Mouse (Mus musculus) neural tube, embryonic 13.5 days (tissue): ENCODE measurements at regions not wholly inside any gene's neighbourhood (a gene's known extent, or its start where the extent isn't known, plus 50 kb on each side); places are given as distances from the start of the nearest gene placed in this dataset.
A peak's percentile ranks its signal among the peaks of the same experiment; 100 is the strongest.
"Not testable (repeated sequence)": the region's sequence is repeated elsewhere in the genome, so short reads cannot be mapped to it uniquely, and the experiment has no call there.

Experiments used
- ATAC-seq: fragments of 200-750 bp; cut with Nextera tagmentation; 2 replicates; pipeline ENCODE4 v1.8.0; 2017; ENCODE audit warnings: low read depth, mild to moderate bottlenecking, moderate TSS enrichment, moderate library complexity
- H3K27ac ChIP-seq: fragments of 300-500 bp; sonication (generic); replicated peaks from 2 replicates; pipeline ENCODE4 v1.5.1; 2015; ENCODE audit warnings: moderate library complexity, mild to moderate bottlenecking, inconsistent platforms
- H3K27me3 ChIP-seq: fragments of 300-500 bp; sonication (generic); 2 replicates; pipeline ENCODE4 v1.6.1; 2015; ENCODE audit warnings: mild to moderate bottlenecking, inconsistent platforms
- H3K36me3 ChIP-seq: fragments of 300-500 bp; sonication (generic); 2 replicates; pipeline ENCODE4 v1.6.1; 2015; ENCODE audit warnings: mild to moderate bottlenecking, inconsistent platforms
- H3K4me1 ChIP-seq: fragments of 300-500 bp; sonication (generic); replicated peaks from 2 replicates; pipeline ENCODE4 v1.6.1; 2015; ENCODE audit warnings: inconsistent platforms
- H3K4me2 ChIP-seq: fragments of 300-500 bp; sonication (generic); 2 replicates; pipeline ENCODE4 v1.6.1; 2015; ENCODE audit warnings: inconsistent platforms, mild to moderate bottlenecking, moderate library complexity
- H3K4me3 ChIP-seq: fragments of 300-500 bp; sonication (generic); 2 replicates; pipeline ENCODE4 v1.5.1; 2015; ENCODE audit warnings: mild to moderate bottlenecking, inconsistent platforms
- H3K9ac ChIP-seq: fragments of 300-500 bp; sonication (generic); 2 replicates; pipeline ENCODE4 v1.6.1; 2015; ENCODE audit warnings: moderate library complexity, mild to moderate bottlenecking, inconsistent platforms
- H3K9me3 ChIP-seq: fragments of 300-500 bp; sonication (generic); 2 replicates; pipeline ENCODE4 v1.6.1; 2016; ENCODE audit warnings: inconsistent platforms
- WGBS: fragments of 180-500 bp; shearing (Covaris S2); methylation state at CpG from one replicate; pipeline ENCODE4 v1.1.7; 2015; 5-methylcytosine and 5-hydroxymethylcytosine counted together

DNA sequence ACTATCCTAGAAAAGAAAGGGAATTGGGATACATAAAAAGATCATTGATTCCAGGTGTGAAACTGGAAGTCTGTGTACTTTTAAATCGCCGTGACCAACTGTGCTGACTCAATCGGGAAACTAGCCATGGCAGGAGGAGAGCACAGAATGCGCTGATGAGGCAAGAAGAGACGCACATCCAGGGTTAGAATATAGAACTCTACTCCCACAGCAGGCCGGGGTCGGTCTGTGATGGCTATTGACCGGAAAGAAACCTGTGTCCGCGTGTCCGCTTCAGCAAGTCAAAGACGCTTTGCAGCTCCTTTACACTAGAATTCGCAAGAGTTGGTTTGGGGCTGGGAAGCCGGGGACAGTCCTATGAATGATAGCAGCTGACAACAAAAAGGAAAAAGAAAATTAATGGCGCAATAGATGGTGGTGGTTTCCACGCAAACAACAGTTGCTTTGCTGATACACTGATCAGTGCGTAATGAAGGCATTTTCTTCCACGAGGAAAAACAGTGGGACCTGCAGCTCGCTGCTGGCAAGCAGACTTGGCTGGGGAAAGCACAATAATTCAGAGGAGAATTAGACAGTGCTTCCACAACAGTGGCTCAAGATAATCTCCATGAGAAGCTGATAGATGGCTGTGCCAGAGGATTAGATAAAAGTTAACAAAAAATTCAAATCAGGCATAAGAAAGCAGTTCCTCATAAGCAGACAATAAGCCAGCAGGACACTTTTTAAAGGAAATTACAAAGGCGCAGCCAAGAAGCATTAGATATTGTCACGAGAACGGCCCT is 1029.8 kb downstream of the Defb40 start:
- 0 out of 2 replicates have a peak overlapping the region, but pooled peaks have one; percentile 8 for H3K9ac ChIP-seq

DNA sequence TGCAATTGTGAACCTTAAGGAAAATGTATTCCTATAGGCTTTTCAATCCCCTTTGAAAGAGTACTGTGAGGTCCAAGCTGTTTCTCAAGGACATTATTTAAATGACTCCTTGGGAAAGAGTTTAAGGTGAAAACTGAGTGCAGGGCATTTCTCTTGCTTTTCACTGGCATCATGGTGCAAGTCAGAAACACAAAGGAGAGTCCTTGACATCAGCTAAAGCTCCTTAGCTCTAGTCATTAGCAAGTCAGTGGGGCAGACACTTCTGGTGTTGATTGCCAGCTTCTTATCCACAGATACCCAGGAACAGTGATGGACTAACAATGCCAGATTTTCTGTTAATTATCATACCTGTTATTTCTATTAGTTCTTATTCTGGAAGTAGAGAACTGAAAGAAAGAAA is 1043.4 kb downstream of the Defb40 start:
- Histone ChIP-seq H3K4me2 (no peak overlapping the region), H3K9ac (no peak overlapping the region), H3K36me3 (no peaks in the 10 kb centered on the region), H3K27me3 (no peaks in the 10 kb centered on the region), H3K27ac (no peak overlapping the region), H3K4me3 (no peak overlapping the region), H3K4me1 (no peaks in the 10 kb centered on the region), H3K9me3 (no peaks in the 10 kb centered on the region)
- ATAC-seq: no peak

More for the DNA sequence above, 1029.8 kb downstream of the Defb40 start:
- 0 out of 2 replicates have a peak overlapping the region, but pooled peaks have one; percentile 9 for H3K27ac ChIP-seq
- no peaks in the 10 kb centered on the region for H3K9me3 ChIP-seq
- peaks cover 14% of the 10 kb centered on the region for H3K4me1 ChIP-seq
- H3K4me2 ChIP-seq: peak overlapping the region; percentile 47
- WGBS: 45% methylated on average over 22 of the region's 22 CpGs
- H3K27me3 ChIP-seq: no peaks in the 10 kb centered on the region
- H3K36me3 ChIP-seq: no peaks in the 10 kb centered on the region
- peak overlapping the region; percentile 10; the same call in 1 of the 2 replicates for H3K4me3 ChIP-seq
- ATAC-seq: peak; percentile 53

DNA sequence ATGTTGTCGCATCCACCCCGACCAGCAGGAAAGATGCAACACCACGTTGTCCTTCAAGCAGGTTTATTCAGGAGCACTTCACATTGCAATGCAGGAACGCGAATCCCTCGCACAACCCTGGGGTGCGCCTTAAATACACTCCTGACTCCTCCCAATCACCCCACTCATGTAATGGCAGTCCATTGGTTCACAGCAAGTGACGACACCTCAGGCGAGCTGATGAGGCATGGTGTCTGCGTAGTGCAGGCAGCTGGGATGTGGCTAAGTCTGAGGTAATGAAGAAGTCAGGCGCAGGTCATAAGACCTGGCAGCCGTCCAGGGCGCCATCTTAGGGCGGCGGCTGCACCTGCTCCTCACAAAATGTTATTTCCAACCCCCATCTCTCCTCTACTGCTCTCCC is 1068.7 kb downstream of the Defb40 start:
- no peak overlapping the region for H3K4me2 ChIP-seq
- H3K9me3 ChIP-seq: no peaks in the 10 kb centered on the region
- H3K27me3 ChIP-seq: peaks cover 6% of the 10 kb centered on the region; the same call in 1 of the 2 replicates
- 91% methylated on average over 15 of the region's 15 CpGs for WGBS
- no peak overlapping the region for H3K9ac ChIP-seq
- H3K27ac ChIP-seq: no peak overlapping the region
- H3K4me1 ChIP-seq: no peaks in the 10 kb centered on the region
- ATAC-seq: no peak
- H3K36me3 ChIP-seq: no peaks in the 10 kb centered on the region
- H3K4me3 ChIP-seq: no peak overlapping the region

DNA sequence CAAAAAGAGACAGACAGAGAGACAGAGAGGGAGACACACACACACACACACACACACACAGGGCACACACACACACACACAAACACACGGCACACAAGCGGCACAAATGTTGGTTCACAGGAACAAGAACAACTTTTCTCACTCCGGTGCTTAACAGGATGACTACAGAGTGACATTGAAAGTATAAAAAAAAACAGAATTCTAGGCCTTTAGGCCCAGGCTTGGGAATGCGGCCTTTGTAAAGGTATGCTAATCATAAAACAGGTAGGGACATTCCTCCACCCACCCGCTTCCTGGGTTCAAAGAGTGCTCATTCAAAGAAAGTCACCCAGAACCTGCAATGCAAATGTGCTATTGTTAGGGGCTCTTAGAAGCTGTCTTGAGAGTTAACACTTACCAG is 1089.5 kb downstream of the Defb40 start:
- H3K27ac ChIP-seq, H3K36me3 ChIP-seq, ATAC-seq, H3K4me1 ChIP-seq, H3K9ac ChIP-seq, H3K4me2 ChIP-seq, H3K4me3 ChIP-seq, H3K27me3 ChIP-seq, H3K9me3 ChIP-seq: not testable (repeated sequence)
- WGBS: 71% methylated on average over 5 of the region's 5 CpGs

DNA sequence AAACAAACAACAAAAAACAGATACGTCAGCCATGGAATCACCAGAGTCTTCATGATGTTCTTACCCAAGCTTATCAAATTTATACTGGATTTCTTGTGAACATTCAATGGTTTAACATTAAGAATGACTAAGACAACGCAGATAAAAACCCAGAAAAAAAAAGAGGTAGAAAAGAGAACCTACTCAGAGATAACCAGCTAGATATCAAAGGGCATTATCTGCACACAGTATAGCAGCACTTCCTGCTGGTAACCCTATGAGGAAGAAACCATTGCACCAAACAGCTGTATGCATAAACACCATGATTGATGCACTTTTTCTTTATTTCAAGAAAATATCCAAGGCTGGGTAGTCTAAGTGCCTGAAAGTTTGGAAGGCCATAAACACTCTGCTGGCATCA is 1114.7 kb downstream of the Defb40 start:
- Histone ChIP-seq H3K4me1 (no peaks in the 10 kb centered on the region), H3K27me3 (no peaks in the 10 kb centered on the region), H3K9me3 (no peaks in the 10 kb centered on the region), H3K9ac (no peak overlapping the region), H3K4me2 (no peak overlapping the region), H3K27ac (no peak overlapping the region), H3K4me3 (no peak overlapping the region), H3K36me3 (no peaks in the 10 kb centered on the region)
- 90% methylated on average over 2 of the region's 2 CpGs for WGBS
- no peak for ATAC-seq
